Mouse (Mus musculus): ENCODE measurements at regions not wholly inside any gene's neighbourhood (a gene's known extent, or its start where the extent isn't known, plus 50 kb on each side); places are given as distances from the start of the nearest gene placed in this dataset.
A peak's percentile ranks its signal among the peaks of the same experiment; 100 is the strongest.

DNA sequence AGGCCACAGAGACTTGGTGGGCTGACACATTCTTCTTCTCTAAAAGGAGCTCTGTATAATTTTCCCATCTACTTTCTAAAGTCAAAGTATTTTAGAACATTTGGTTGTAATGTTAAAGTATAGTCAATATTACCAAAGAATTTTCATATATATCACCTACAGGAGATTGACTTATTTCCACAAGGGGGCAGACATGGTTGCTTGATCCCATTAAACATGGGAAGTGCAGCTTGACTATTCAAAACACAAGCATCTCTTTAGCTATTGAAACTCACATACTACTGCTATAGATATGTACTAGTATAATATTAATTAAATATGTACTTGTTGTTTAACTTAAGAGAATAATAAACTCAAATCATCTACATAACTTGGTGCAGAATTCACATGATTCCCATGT, 1302.6 kb upstream of the Prmt6 start:
- Histone ChIP-seq H3K27ac (no peak overlapping the region), H3K4me3 (no peak overlapping the region)
- intact Hi-C loops (cut with DNase I) = loop anchor here (5.0 kb wide), 1 partner anchor 1389 kb away; no protein-coding TSS in a partner anchor
- DNase-seq (ENCODE audit: extremely low spot score in 1 of 2, low spot score in 2 of 2) = no peak
- peak; percentile 22 for TF ChIP-seq CTCF (IDR thresholded peaks at IDR 0.05)
